Mouse (Mus musculus): ENCODE results near the gene Car5a. TPM values are rescaled to one million over a fixed set of nuclear protein-coding genes. Genes with fewer than 3 reads are reported as not detected.

Gene Car5a
- polyA plus RNA-seq, 1 experiment from 2014 or later: 0.40 TPM

DNA sequence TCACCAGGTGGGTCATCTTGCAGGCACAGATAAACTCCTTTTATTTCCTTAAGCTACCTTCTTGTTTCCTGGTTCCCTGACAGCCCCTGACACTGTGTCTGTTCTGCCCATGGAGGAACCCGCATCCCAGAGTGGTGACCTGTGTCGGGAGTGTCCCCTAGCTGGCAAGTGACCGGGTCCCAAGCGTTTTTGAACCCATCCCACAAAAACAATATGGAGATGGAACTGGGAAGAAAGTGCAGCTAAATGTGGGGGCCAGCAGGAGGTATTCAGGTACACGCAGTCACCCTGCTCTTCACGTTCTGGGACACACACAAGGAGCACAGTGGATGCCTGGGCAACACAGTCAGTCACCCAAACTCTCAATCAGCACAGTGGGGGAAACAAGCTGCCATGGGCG, 1.6 kb upstream of the Car5a start:
- H3K4me1 ChIP-seq: peaks cover 30% of the 10 kb centered on the region
- H3K9ac ChIP-seq: no peak overlapping the region
- no peaks in the 10 kb centered on the region for H3K36me3 ChIP-seq
- H3K4me3 ChIP-seq (replicated peaks): no peak overlapping the region
- H3K9me3 ChIP-seq (replicated peaks): no peaks in the 10 kb centered on the region
- H3K4me2 ChIP-seq: no peak overlapping the region
- WGBS: 88% methylated on average over 7 of the region's 7 CpGs
- no peaks in the 10 kb centered on the region for H3K27me3 ChIP-seq
- ATAC-seq (replicated peaks; ENCODE audit: low FRiP score): no peak
- no peak overlapping the region for H3K27ac ChIP-seq

DNA sequence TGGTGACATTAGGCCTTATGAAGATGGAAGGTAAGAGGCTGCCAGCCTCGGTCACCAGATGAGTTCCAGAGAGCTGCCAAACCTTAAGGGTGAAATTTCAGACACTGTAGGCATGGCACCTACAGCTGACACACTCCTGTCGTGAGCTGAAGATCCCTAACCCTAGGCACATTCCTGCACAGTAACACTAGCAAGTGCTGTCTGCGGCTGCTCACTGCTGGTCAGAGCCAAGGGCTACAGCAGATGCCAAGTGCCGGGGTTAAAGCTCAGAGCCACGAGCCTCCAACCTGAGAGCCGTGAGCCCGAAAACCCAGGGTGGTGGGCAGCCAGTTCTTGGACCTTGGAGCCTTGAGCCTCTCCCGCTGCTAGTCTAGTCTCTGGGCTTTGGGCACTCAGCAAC, 988 bp downstream of the Car5a start:
- Histone ChIP-seq H3K27me3 (no peaks in the 10 kb centered on the region), H3K4me3 (replicated peaks) (no peak overlapping the region), H3K4me1 (peaks cover 19% of the 10 kb centered on the region), H3K4me2 (no peak overlapping the region), H3K27ac (no peak overlapping the region), H3K9ac (no peak overlapping the region), H3K9me3 (replicated peaks) (no peaks in the 10 kb centered on the region), H3K36me3 (no peaks in the 10 kb centered on the region)
- ATAC-seq (replicated peaks; ENCODE audit: low FRiP score): no peak
- WGBS: 81% methylated on average over 8 of the region's 8 CpGs

DNA sequence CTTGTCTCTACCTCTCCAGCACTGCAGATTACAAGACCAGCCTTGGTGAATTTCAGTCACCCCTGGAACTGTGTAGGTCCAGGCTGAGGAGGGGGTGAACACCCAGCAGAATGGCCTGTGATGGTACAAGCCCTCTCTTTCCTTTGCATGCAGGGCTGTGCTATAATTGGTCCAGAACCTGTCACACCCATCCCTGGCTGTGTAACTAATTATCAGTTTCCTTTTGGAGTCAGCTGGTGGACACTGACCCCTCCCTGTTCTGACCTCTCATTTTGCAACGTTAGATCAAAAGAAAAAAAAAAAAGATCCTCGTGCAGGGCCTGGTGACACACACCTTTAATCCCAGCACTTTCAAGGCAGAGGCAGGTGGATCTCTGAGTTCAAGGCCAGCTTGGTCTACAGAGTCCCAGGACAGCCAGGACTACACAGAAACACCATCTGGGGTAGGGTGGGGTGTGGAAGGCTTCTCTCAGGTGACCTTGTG, 1.6 kb downstream of the Car5a start:
- WGBS: 32% methylated on average over 2 of the region's 2 CpGs
- Histone ChIP-seq H3K4me2 (no peak overlapping the region), H3K27me3 (no peaks in the 10 kb centered on the region), H3K36me3 (no peaks in the 10 kb centered on the region), H3K27ac (no peak overlapping the region), H3K9me3 (replicated peaks) (no peaks in the 10 kb centered on the region), H3K9ac (no peak overlapping the region), H3K4me3 (replicated peaks) (no peak overlapping the region), H3K4me1 (peaks cover 12% of the 10 kb centered on the region)
- ATAC-seq (replicated peaks; ENCODE audit: low FRiP score): no peak

DNA sequence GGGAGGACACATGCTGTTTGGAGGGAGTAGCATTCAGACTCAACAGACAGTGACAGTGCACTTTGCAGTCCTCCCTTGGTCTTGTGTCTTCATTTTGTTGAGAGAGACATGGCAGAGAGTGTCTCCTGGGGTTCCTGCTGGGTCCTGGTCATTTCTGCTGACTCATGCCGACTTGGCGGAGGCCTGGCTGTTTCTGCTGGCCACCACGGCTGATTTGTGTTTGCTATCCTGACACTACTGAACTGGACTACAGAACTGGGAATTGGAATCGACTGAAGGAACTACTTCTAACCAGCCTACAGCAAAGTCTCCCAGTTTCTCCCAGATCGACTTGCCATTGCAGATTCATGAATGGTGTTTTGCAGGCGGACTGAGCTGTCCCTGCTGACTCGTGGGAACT, 6.0 kb downstream of the Car5a start:
- H3K27me3 ChIP-seq: no peaks in the 10 kb centered on the region
- H3K4me1 ChIP-seq: 0 out of 2 replicates have a peak, but pooled peaks cover 4% of the 10 kb centered on the region
- H3K4me2 ChIP-seq: no peak overlapping the region
- no peaks in the 10 kb centered on the region for H3K9me3 ChIP-seq (replicated peaks)
- ATAC-seq (replicated peaks; ENCODE audit: low FRiP score): no peak
- 87% methylated on average over 7 of the region's 7 CpGs for WGBS
- H3K9ac ChIP-seq: no peak overlapping the region
- no peak overlapping the region for H3K27ac ChIP-seq
- H3K4me3 ChIP-seq (replicated peaks): no peak overlapping the region
- H3K36me3 ChIP-seq: no peaks in the 10 kb centered on the region

DNA sequence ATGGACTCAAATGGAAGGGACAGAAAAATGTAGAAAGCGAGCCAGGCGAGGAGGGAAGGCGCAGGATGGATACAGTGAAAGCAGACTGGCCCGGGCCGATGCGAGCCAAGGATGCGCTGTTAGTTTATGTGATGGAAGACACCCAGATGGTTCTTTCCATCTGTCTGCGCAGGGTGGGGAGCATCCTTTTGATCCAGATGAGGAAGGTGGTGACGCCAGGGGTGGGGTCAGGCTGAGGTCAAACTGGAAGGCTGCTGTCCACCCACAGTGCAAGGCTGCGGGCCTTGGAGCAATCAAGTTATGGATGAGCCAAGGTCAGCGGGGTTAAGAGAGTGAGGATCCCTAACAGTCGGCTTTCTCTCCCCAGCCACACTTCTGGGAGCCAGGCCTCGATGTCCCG, 8.3 kb downstream of the Car5a start:
- H3K27me3 ChIP-seq: no peaks in the 10 kb centered on the region
- no peak overlapping the region for H3K27ac ChIP-seq
- no peaks in the 10 kb centered on the region for H3K9me3 ChIP-seq (replicated peaks)
- ATAC-seq (replicated peaks; ENCODE audit: low FRiP score): no peak
- H3K36me3 ChIP-seq: no peaks in the 10 kb centered on the region
- H3K4me2 ChIP-seq: no peak overlapping the region
- no peak overlapping the region for H3K4me3 ChIP-seq (replicated peaks)
- H3K9ac ChIP-seq: no peak overlapping the region
- H3K4me1 ChIP-seq: 0 out of 2 replicates have a peak, but pooled peaks cover 4% of the 10 kb centered on the region
- WGBS: 48% methylated on average over 14 of the region's 14 CpGs

DNA sequence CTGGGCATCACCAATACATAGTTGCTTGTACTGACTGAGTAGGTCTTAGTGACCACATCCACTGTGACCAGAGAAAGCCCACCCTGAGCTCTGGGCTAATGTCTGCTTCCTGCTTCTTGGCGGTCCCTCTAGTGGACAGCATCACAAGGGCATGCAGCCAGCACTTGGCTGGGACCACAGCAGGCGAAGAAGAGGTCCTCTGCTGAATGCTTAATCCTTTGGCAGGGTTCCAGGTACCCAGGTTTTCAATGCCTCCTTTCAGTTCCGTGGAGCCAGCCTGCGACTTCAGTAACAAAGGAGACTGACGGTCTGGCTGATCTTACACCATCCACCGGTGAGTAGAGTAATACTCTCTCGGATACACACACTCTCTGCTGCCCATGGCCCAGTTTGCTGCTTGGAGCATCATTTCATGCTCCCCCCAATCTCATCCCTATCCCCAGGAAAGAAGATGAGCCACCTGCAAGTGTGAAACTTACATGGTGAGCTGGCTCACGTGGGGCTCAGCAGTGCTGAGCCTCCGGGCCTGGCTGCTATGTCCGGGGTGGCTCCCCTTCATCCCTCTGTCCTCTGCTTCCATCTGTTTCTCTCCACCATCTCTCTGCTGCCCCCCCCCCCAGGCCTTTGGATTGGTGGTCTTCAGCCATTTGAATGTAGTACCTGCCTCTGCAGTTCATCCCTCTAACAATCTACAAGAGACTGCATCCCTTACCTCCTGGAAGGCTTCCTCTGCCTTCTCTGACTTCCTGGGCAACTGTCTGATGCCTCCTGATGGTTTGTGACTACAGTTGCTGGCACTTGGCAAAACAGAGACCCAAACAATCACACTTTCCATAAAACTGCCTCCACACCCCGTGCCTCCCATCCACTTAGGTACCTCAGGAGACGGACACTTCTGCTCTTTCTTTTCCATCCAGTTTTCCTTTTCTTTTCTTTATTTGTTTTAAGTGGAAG, 9.1 kb downstream of the Car5a start:
- H3K9me3 ChIP-seq (replicated peaks): no peaks in the 10 kb centered on the region
- no peak overlapping the region for H3K4me3 ChIP-seq (replicated peaks)
- H3K4me2 ChIP-seq: no peak overlapping the region
- no peaks in the 10 kb centered on the region for H3K27me3 ChIP-seq
- no peak overlapping the region for H3K9ac ChIP-seq
- H3K27ac ChIP-seq: 0 out of 2 replicates have a peak overlapping the region, but pooled peaks have one; percentile 0
- no peaks in the 10 kb centered on the region for H3K36me3 ChIP-seq
- no peak for ATAC-seq (replicated peaks; ENCODE audit: low FRiP score)
- 55% methylated on average over 12 of the region's 12 CpGs for WGBS
- H3K4me1 ChIP-seq: 0 out of 2 replicates have a peak, but pooled peaks cover 4% of the 10 kb centered on the region

DNA sequence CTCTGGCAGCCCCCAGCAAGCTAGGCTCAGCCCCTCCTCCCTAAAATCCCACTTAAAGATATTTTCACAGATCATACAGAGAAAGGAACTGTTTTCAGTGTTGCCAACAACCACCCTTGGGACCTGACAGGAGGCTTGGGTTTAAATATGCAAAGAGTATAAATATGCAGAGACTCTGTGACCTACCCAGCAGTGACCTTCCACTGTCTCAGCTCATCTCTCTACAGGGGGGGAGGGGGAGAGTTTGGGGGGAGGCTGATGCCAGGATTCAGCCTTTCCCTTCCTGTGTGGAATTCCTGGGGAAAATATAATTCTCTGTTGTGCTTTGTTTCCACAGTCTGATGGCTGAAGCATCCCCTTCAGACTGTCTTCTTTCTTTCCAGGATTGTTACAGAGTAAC, 9.8 kb downstream of the Car5a start:
- H3K4me3 ChIP-seq (replicated peaks): no peak overlapping the region
- H3K4me1 ChIP-seq: 0 out of 2 replicates have a peak, but pooled peaks cover 4% of the 10 kb centered on the region
- H3K4me2 ChIP-seq: no peak overlapping the region
- no peak overlapping the region for H3K9ac ChIP-seq
- H3K27me3 ChIP-seq: no peaks in the 10 kb centered on the region
- no peaks in the 10 kb centered on the region for H3K9me3 ChIP-seq (replicated peaks)
- H3K27ac ChIP-seq: 0 out of 2 replicates have a peak overlapping the region, but pooled peaks have one; percentile 0
- no peak for ATAC-seq (replicated peaks; ENCODE audit: low FRiP score)
- no peaks in the 10 kb centered on the region for H3K36me3 ChIP-seq

DNA sequence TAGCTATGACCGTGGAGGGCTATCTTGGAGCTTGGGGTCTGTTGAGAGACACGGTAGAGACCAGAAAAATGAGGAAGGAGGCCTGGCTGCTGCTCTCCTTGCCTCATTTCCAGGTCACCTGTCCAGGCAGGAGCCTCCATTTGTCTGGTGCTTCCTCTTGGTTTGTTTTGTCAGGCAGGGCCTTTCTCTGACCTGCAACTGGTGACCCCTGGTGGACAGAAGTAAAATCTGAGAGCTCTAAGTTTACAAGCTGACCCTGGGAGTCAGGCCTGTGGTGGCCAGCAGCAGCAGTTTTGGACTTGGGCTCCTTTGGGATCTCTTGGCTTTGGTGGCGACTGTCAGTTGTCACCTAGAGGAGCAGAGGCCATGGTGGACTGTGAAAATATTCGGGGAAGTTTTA, 10.2 kb downstream of the Car5a start:
- Histone ChIP-seq H3K36me3 (no peaks in the 10 kb centered on the region), H3K9me3 (replicated peaks) (no peaks in the 10 kb centered on the region), H3K4me2 (no peak overlapping the region), H3K9ac (no peak overlapping the region), H3K27me3 (no peaks in the 10 kb centered on the region), H3K27ac (no peak overlapping the region), H3K4me3 (replicated peaks) (no peak overlapping the region), H3K4me1 (0 out of 2 replicates have a peak, but pooled peaks cover 4% of the 10 kb centered on the region)
- ATAC-seq (replicated peaks; ENCODE audit: low FRiP score): no peak
- WGBS: 42% methylated on average over 4 of the region's 4 CpGs

DNA sequence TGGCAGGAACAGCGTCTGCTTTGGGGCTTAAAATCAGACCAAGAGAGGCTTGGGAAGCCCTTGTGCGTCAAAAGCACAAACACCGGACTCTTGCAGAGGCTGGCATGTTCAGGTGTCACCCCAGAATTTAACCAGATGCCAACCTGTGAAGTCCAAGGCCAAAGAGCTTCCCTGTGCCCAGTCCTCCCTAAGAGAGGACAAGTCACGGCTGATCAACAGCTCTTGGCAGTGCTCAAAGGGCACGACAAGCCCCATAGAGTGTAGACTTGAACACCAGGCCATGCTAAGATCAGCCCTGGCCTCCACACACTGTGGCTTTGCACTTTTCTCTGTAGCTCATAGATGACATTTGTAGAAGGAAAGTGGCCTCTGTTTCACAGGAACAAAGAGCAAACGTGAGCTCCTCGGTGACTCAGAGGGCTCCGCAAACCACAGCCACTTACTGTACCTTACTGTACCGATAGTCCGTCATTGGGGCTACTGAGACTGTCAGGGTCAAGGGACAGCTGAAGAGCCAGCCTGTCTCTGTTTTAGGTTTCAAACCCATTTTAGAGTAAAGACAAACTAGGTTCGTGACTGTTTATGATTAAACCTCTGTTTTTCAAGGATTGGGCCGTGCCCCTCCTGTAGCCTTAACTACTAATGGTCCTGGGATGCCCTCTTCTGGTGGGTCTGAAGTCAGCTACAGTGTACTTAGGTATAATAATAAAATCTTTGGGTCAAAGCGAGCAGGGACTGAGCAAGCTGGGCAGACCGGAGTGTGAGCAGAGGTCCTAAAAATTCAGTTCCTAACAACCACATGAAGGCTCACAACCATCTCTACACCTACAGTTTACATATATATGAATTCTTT, 11.8 kb downstream of the Car5a start:
- no peaks in the 10 kb centered on the region for H3K9me3 ChIP-seq (replicated peaks)
- H3K27ac ChIP-seq: no peak overlapping the region
- WGBS: 87% methylated on average over 14 of the region's 14 CpGs
- no peak overlapping the region for H3K4me3 ChIP-seq (replicated peaks)
- no peak overlapping the region for H3K4me2 ChIP-seq
- H3K27me3 ChIP-seq: no peaks in the 10 kb centered on the region
- H3K9ac ChIP-seq: no peak overlapping the region
- 0 out of 2 replicates have a peak, but pooled peaks cover 4% of the 10 kb centered on the region for H3K4me1 ChIP-seq
- ATAC-seq (replicated peaks; ENCODE audit: low FRiP score): no peak
- no peaks in the 10 kb centered on the region for H3K36me3 ChIP-seq

DNA sequence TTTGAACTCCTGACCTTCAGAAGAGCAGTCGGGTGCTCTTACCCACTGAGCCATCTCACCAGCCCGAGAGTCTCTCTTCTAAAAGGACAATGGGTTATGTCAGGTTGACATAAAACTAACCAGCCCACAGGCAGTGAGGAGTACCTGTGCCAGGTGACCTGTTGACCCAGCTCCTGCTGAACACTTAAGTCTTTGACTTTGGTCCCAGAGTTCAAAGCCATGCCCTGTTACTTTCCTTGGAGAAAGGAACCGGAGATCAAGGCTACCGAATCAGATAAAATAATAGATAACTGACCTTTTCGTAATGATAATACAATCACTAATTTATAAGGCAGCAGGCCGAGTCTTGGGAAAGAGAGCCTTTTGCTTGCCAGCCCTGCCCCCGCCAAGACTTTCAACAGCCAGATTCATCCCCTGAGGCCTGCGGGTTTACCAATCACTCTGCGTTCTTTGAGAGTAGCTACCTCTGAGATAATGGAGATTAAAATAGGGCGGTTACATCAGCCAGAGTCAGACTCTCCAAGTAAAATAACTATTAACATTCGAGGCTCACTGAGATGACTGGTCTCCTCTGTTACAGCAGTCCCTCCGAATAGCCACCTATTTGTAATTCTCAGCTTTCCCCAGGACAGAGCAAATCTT, 12.6 kb downstream of the Car5a start:
- Histone ChIP-seq H3K9me3 (replicated peaks) (no peaks in the 10 kb centered on the region), H3K4me1 (0 out of 2 replicates have a peak, but pooled peaks cover 4% of the 10 kb centered on the region), H3K9ac (no peak overlapping the region), H3K4me3 (replicated peaks) (no peak overlapping the region), H3K27me3 (no peaks in the 10 kb centered on the region), H3K4me2 (no peak overlapping the region), H3K27ac (no peak overlapping the region), H3K36me3 (no peaks in the 10 kb centered on the region)
- no peak for ATAC-seq (replicated peaks; ENCODE audit: low FRiP score)
- WGBS: 76% methylated on average over 12 of the region's 12 CpGs

DNA sequence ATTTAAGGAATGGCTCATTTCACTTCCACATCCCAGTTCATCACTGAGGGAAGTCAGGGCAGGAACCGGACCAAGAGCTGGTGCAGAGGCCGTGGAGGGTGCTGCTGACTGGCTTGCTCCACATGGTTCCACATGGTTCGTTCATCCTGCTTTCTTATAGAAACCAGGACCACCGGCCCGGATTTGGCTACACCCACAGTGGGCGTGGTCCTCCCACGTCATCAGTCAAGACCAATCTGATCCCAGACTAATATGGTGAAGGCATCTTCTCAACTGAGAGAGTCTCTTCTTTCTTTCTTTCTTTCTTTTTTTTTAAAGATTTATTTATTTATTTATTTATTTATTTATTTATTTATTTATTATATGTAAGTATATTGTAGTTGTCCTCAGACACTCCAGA, 13.1 kb downstream of the Car5a start:
- ATAC-seq (replicated peaks; ENCODE audit: low FRiP score): no peak
- Histone ChIP-seq H3K27me3 (no peaks in the 10 kb centered on the region), H3K9ac (no peak overlapping the region), H3K9me3 (replicated peaks) (no peaks in the 10 kb centered on the region), H3K4me3 (replicated peaks) (no peak overlapping the region), H3K27ac (no peak overlapping the region), H3K4me2 (no peak overlapping the region), H3K4me1 (0 out of 2 replicates have a peak, but pooled peaks cover 4% of the 10 kb centered on the region), H3K36me3 (no peaks in the 10 kb centered on the region)
- WGBS: 78% methylated on average over 7 of the region's 7 CpGs
